Mouse (Mus musculus) erythroblast, embryonic 14.5 days (primary cell): ENCODE results near the gene Zfp981.

ENCODE experiments used
- GATA1 ChIP-seq: IDR thresholded peaks from 2 replicates; pipeline ENCODE4 v1.6.1; 2012; ENCODE audit warnings: low read length, inconsistent platforms, mixed read lengths
- TAL1 ChIP-seq: IDR thresholded peaks from 3 replicates; pipeline ENCODE4 v1.6.1; 2012; ENCODE audit warnings: low read length, inconsistent platforms, mixed read lengths

GRCm38 (mm10) chr4:146455321-146455721 lies 46.5 kb upstream of the Zfp981 start:
- TF ChIP-seq GATA1: no peak
- TF ChIP-seq TAL1: no peak
